Mouse (Mus musculus) c-Kit-positive CD71-negative TER-119-negative erythroid progenitor cells, embryonic 14.5 days (primary cell): Measurements from ENCODE around the gene Rgs7bp.

Experiments used
- DNase-seq: peaks from one replicate; pipeline ENCODE4 v3.0.0-alpha.2; 2013; ENCODE audit warnings: low read depth

Rgs7bp gene

DNA sequence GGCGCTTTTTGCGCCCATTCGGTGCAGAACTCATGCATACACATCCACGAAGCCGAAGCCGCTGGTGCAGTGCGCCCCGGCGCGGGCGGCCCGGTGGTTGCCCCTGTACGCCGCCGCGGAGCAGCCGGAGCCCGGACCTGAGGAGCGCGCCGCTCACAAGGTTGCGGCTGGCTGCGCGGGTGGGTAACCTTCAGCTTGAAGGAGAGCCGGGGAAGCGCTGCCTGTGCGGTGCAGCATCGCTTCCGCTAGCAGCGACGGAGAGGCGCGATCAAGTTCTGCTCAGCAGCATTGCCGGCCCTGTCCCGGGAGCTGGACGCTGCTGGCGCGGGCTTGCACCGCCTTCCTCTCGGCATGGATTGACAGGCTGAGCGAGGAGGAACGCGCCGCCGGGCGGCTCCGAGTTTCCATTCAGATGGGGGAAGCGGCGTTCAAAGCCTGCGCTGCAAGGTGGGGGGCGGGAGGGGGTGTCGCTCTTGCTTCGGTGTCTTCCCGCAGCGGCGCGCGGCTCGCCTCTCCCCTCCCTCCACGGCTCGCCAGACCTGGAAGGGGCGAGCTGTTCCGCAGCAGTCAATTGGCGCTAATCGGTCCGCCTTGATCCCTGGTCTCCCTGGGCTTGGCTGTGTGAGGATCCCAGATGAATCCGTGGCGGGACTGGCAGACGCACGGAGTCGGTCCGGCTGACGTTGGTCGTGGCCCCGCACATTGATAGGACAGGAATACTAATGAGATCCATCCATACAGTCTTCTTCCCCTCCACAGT is at the start of gene Rgs7bp:
Gene Rgs7bp, minus strand, starts transcription at position 750 of the 760 bp plus-strand sequence.
- no peak for DNase-seq

DNA sequence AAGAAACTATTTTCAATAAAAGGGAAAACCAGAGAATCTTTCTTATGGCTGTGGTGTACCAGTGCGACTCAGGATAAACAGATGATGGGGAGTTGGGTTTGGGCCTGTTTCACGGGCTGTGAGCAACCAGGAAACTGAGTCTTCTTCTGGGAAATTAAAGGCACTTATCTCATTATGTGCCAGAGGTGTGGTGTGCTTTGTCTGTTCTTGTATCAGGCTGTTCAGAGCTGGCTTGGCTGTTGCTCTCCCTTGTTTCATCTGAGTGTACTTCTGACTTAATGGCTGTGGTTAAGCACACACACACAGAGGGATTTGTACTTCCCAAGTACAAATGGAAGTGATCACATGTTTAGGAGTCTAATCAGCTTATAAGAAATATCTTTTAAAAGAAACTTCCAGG is 49.7 kb upstream of the Rgs7bp start:
- DNase-seq: no peak

DNA sequence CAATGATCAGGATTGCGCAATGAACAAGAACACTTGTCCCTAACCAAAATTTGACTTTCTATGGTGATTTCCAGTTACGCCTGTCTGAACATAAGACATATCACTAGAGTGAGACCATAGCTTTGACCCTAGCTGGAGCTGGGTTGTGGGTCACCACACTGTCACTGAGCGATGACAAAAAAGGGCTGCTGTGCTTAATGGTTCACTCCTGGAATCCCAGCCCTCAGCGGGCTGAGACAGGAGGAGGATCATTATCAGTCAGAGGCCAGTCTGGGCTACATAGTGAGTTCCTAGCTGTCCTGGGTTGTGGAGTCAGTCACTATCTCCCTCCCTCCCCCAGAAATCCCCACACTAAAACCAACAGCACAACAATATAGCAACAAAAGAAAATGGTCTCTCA is 46.0 kb upstream of the Rgs7bp start:
- DNase-seq: no peak

DNA sequence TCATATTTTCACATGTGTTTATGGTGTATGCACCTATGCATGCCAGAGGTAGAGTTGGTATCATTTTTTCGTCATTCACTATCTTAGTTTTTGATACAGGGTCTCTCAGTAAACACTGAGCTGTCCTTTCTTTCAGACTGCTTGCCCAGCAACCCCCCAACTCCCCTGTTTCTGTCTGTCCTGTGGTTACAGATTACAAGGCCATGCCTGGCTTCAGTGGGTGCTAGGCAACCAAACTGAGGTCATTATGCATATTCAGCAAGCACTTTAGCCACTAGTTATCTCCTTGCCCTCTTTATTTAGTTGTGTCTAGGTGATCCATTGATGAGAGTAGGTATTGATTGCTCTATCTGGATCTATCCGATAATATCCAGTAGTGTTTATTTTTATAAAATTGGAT is 41.6 kb upstream of the Rgs7bp start:
- no peak for DNase-seq

DNA sequence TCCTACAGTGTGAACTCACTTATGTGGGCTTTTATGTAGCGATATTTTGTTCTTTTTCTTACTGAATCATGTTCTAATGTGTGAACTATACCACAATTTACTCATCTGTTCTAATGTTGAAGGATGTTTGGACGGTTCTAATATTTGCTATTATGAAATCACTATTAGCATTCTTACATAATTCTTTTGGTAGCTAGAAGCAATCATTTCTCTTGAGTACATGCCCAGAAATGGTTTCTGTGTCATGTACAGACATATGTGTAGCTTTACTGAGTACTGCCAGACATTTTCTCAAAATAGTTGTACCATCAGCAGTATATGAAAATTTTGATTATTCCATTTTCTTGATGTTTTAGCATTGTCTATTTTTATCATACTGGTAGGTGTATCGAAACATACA is 34.5 kb upstream of the Rgs7bp start:
- no peak for DNase-seq

DNA sequence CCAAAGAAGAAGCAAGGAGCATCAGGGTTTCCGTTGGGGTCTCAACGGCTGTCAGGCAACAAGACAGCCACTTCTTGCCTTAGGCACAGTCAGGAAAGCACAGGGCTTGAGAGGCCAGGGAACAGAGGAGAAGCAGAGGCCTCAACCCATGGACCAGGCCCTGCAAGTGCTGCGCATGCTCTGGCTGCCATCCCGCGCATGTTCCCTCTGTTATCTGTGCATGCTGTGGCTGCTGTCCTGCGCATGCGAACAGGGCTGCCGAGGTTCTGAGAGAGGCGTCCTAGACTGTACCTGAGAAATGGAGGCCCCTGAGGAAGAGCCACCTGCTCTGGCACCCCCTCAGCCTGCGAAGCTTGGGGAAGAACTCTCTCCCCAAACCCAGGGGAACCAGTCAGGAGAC is 27.1 kb upstream of the Rgs7bp start, which contains the start of gene 4933425L06Rik:
Gene 4933425L06Rik, plus strand, starts transcription at position 261 of the 400 bp plus-strand sequence.
- no peak for DNase-seq

DNA sequence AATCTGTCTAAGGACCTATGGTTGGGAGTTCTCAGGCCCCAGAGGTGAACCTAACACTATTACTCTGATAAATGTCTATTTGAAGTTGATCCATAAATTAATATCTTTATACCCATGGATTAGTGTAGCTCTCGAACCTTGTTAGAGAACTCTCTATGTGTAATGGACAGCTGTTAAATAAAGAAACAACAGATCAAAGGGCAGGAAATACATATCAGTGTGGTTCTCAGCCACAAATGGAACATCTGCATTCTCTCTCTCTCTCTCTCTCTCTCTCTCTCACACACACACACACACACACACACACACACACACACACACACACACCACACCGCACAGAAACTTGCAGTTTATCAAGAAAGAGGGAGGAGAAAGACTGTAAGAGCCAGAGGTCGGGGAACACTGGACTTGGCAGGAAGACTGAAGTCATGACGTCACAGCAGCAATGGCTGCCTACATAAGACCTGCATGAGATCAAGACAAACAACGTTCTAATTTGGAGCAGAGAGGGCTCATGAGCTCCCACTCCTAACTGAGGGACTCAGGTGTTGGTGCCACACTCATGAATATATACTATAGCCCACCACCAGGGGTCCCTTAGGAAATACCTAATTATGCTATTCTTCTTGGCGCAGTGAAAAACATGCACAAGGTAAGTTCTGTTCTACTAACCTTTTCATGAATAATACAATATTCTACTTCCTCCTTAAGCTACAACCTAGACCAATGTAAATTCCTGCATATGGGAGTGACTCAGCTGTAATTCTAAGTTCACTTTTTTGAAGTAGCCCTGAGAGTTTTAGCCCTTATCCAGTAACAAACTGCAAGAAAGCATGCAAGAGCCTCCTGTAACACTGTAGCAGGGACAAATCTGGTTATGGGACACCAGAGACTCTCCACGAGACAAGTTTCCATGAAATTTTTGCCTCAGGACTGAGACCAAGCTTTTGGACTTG is 12.4 kb upstream of the Rgs7bp start:
- DNase-seq: no peak

DNA sequence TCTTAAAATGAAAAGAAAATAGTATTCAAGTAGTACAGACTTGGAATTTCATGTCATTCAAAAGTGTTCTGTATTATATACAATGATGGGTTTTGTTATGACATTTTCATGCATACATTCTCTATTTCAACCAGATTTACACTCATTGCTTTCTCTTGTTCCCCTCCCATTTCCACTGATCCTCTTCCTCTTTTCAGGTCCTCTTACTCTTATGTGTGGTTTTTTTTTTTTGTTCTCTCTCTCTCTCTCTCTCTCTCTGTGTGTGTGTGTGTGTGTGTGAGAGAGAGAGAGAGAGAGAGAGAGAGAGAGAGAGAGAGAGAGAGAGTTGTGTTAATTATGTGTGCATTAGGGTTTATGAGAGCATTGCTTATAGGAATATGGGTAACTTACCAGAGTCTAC is 11.4 kb upstream of the Rgs7bp start:
- no peak for DNase-seq

DNA sequence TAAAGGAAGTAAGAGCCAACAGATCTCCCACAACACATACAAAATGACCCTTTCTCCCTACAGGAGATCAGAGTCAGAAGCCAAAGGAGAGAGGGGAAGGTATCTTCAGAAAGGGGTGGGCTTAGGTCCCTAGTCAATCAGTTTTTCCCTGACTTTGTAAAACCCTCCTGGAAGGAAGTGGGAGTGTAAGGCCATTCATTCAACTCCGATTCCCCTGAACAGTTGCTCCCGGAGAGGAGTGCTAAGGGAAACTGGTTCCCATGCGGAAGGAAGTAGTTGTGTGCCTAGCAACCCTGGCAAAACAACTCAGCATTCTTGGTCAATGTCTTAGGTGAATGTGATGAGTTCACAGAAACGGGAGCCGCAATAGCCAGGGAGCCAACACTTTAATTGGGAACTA is 644 bp upstream of the Rgs7bp start:
- no peak for DNase-seq

DNA sequence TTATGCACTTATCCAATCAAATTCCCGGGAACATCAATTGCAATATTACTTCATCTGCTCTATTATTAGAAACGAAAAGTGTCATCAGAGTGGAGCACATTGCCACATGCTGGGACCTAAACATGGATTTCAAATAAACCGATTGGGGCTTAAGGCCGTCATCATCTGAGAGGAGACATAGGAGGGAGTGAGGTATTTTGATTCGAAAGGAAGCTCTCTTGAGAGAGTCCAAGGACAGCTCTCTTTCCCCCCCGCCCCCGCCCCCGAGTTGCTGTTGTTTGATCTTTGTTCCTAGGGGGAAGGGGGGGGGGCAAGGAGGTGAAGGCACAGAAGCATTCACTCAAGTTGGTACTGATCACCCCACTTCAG is 195 bp upstream of the Rgs7bp start:
- DNase-seq: no peak

DNA sequence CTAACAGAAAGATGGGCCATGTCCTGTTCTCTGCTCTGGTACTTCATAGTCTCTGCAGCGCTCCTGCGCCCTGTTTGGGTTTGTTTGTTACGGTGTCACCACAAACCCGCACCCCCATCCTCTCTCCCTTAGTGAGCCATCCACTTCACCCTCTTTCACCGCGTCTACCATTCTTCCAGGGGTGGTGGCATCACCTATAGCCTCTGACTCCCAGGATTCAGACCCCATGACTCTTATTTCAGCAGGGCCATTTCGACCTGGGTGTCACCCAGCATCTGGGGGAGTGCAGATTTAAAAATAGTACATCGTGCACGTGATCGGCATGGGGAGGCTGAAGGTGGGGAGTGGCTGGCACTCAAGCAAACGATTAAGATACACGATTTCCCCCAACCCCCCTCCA is 1.1 kb downstream of the Rgs7bp start:
- no peak for DNase-seq

DNA sequence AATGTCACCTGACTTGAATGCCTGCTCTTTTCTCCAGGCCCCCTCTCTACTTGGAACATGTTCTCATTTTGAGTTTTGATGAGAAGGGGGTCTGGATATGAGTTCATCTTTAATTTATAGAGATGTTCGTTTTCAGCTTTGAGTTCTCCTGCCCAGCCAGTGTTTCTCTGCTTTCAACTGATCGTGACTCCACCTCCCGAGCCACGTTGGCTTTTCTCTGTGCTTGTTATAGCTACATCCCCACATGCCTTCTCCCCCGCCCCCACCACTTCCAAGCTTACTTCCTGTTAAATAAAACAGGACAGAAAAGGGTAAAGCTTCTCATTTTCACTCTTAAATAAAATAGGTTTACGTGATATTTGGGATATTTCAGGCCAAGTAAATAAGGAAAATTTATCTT is 3.3 kb downstream of the Rgs7bp start:
- no peak for DNase-seq

DNA sequence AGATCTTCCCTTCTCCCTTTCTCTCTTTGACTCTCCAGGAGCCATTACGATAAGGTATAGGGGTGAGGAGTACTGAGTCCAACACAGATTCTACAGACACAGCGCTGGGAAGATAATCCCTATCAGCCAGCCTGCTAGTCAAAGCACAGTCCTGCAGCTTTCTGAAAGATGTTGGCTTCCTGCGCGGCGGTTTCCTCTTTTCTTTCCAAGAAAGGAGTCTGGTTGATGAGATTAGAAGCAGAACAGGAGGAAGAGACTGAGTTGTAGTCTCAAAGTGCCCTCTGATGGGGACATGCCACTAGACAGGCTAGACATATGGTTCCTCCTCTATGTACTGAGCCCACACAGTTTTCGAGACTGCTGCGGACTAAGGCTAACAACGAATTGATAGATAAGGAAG is 6.1 kb downstream of the Rgs7bp start:
- DNase-seq: peak; percentile 64

DNA sequence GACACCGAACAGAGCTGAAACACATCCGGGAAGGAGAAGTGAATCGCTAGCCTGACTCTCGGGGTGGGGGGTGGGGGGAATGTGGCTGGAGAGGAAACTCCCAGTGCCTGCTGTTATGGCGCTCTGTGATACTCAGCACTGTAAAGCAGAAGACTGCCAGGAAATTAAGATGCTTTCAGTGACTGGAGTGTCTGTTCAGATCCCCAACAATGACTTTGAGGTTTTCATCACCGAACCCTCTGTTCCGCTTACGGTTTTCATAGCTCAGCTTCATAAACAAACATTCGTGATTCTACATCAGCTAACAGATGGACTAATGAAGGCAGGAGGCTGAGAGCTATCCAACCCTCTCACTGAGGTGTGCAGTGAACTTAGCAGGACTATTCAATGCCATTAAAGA is 7.4 kb downstream of the Rgs7bp start:
- no peak for DNase-seq

DNA sequence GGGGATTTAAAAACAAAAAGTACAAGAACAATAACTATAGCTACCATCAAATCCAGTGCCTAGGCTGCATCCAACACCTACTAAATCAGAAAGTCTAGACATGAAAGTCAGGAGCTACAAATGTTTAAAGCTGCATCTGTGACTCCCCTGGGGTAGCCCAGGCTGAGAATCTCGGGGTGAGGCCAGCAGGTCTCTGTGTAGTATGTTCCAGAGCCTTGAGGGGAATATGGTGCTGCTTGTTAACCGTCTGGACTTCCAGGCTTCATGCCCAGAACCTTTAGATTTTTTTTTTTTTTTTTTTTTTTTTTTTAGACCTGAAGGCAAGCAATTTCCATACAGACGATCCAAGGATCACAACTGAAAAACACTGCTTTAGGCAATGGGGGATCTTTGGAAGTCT is 10.8 kb downstream of the Rgs7bp start:
- DNase-seq: no peak

DNA sequence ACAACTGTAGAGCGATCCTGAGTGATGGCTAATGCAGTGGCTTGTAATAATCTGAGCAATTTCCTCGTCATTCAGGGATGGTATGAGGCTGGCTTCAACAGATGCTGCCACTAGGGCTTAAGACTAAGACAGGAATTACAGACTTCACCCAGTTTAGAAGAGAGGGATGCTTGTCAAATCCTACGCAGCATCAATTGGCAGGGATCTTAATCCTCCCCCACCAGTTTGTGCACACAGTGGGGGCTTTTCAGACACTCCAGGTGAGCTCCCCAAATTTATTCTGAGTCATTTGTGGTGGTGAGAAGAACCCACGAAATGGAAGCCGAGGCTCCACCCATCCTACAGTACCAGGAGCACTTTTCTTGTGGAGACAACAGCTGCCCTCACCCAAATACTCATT is 16.4 kb downstream of the Rgs7bp start:
- DNase-seq: no peak

DNA sequence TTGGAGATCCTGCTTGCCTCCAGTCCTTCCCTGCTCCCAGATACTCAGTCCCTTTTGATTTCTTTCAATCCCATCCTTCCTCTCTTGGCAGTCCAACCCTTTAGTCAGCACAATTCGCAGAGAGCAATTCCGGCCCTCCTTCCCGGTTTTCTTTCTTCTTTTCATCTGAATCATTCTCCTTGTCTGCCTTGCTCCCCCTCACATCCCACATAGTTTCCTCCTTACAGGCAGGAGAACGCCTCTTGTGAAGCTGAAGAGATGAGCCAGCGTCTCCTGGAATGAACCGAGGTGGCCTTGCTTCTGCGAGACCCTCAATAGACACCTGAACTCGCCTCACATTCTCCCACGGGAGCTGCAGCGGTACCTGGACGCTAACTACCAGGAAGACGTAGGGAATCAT is 16.9 kb downstream of the Rgs7bp start:
- no peak for DNase-seq

DNA sequence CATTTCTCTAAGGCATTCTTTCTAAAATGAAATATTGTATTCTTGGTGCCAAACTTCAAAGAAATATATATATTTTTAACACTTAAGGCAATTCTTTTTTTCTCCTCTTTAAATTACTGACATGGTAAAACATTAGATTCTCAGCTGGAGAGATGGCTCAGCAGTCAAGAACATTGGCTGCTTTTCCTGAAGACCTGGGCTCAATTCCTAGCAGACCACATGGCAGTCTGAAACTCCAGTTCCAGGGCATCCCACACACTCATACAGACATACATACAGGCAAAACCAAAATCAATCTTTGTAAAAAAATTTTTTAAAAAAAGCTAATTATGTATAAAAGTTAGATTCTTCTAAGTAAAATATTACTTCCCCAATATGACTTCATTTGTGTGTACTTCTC is 22.8 kb downstream of the Rgs7bp start:
- DNase-seq: no peak

DNA sequence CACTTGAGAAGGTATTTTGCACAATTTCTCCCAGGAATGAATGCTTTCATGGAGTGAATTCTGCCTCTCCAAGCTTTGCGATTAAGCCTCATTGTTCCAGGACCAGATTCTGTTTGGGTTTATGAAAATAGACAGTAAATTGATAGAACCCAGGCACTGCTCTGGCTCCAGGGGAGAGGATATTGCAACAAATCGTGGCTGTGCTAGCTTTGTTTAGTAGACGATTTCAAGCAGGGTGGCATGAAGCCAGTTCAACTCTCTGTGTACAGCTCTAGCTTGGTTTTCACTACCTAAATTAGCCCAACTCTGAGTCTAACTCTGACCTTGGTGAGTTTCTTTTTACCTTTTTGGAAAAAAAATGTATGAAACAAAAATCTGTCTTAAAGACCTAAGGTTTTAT is 26.5 kb downstream of the Rgs7bp start:
- no peak for DNase-seq

DNA sequence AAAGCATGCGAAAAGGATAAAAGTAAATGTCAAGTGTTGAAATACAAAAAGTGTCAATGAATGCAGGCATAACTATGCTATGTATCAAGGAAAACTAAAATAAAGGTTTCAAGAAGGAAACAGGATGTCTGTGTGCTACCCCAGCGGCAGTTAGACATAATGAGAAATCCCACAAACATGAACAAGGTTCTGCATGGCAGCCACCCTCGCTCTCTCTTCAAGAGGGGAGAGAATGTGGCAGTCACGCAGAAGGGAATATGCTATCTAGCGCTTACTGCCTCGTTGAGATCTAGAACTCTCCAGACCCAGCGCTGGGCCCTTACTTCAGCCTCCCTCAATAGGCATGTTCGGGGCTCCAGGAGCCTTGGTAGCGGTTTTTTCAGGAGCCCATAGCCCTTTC is 38.2 kb downstream of the Rgs7bp start:
- DNase-seq: no peak

DNA sequence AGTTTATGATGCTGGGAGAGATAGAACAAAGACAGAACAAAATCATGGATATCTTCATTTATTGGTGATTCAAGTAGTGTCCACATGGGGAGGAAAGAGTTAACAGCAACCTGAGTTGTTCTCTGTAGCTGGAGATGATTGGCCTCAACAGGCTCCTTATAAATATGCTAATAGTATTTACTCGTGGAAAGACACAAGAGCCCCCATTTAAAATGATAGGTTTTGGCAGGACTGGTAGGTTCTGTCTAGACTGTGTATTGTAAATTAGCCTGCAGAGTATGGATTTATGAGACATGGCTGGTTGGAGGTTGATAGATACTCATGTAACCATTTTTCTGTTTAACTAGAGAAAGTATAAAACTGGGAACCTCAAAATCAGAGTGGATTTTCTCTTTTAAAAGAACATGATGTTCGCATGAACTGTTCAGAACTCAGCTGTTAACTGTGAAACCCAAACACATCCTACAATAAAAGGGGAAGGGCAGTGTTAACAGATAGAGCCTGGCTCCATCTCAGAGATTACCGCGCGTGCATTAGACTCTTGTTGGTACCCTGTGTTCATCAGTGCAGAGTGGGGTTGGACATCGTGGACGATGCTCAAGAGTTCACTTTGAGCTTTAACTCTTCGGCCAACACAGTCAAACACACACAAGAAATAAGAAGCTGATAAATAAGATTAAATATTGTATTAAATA is 38.9 kb downstream of the Rgs7bp start:
- no peak for DNase-seq

DNA sequence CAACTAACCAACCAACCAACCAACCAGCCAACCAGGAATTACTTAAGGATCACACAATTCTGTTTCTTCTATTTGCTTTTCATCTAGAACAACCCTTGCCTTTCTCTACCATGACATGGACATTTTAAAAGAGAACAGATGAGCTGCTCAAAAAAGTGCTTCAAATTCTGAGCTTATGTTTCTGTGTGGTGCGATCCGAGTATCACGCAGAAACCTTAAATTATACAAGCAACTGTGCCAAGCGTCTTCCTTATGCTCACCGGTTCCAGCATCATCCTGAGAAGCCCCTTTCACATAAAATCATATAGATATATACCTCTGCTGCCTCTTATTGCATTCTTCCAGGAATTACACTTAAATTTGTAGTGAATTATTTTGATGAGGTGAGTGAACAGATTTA is 43.4 kb downstream of the Rgs7bp start:
- no peak for DNase-seq

DNA sequence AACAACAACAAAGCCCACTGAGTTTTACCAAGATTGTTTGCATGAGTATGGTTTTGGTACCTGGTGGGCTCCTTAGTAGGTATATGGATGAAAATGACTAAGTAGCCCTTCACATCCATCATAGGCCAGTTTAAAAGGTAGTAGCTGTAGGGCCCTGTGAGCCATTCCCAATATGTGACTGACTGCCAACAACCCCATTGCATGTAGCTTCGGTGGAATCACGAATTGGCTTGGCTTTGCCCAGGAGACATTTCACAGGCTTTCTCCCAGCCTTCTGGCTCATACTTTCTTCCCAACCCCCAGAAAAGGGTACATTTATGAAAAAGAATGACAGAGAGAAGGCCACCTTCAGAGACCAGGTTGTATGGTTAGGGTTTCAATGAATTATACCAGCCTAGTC is 45.8 kb downstream of the Rgs7bp start:
- no peak for DNase-seq
